Mouse (Mus musculus) right cerebral cortex, postnatal 14 days (tissue): Measurements from ENCODE around the gene Pam.

Experiments used
- DNase-seq: peaks from one replicate; pipeline ENCODE4 v3.0.0; 2022

The Pam gene

DNA sequence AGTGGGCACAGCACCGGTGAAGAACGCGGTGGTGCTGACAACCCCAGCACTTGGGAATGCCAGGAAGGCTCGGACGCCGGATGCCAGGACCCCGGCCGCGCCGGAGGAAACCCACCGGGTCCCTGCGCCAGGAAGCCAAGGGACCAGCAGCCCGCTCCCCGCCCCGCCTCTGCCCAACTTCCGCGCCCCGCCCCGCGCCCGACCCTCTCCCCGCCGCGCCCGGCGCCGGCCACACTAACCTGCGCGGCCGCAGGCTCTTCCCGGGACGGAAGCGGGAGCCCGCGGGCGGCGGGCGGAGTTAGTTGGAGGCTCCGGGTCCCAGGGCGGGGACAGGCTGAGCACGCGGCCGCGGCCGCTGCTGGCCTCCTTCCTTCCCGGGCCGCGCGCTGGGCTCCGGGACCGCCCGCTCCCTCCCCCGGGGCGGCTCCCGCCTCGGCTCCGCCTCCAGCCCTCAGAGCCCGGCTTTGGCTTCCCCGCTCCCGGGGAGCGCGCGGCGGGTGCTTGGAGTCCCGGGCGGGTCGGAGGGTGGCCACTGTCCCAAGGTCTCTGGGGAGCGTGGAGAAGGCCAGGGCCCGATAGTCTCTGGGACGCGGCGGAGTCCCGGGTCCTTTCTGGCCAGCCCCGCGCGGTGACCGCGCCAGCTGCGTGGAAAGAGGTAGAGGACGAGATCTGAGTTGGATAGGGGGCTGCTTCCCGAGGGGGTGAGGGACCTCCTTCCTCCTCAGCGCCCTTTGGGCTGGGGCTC, at the start of gene Pam:
TSS of gene Pam (minus strand) at position 401 of the 745 bp plus-strand sequence.
- DNase-seq: peak; percentile 74

- DNase-seq: no peak
Measured at GRCm38 (mm10) chr1:98144845-98145244, 49.4 kb upstream of the Pam start.

DNA sequence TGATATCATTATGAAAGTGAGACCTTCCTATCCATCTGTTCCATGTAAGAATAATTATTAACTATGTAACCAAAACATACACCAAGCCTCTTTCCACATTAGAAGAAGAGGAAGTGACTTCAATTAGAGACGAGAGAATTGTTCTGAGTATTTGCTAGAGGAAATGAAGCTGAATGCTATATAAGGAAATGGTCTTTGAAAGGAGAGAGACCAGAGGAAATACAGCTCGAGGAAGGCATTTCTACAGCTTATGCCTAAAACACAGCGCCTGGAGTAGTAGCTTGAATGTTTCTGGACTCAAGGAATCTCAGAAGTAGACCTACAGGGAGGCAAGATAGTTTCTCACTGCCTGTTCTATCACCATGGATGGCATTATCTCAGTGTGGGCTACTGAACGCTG, 35.8 kb upstream of the Pam start:
- no peak for DNase-seq

GRCm38 (mm10) chr1:98129561-98130347, 34.3 kb upstream of the Pam start:
- DNase-seq: no peak

GRCm38 (mm10) chr1:98129111-98129510, 33.7 kb upstream of the Pam start:
- no peak for DNase-seq

DNA sequence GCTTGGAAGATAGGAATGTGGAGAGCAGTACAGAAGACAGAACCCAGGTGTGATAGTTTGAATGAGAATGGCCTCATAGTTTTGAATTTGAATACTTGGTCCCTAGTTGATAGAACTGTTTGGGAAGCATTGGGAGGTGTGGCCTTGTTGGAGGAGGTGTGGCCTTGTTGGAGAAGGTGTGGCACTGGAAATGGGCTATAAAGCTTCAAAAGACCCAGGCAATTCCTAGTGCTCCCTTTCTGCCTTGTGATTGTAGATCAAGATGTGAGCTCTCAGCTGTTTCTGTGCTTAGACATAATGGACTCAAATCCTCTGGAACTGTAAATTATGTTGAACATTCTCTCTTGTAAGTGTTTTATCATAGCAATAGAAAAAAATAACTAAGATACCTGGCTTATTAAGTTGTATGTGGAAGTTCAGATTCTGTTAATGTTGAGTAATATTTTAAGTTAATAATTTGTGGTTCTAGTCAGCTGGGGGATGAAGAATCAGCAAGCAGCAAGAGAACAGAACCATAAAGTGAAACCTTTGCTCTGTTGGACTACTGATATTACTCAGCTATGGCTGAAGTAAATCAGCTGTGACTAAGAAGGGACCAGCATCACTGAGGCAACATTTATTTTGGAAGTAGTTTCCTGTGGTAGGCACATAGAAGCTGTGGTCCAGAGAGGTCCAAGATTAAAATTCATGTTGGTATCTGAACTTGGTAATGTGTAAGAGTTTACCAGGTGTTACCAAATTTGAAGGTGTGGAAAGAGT, 33.1 kb upstream of the Pam start:
- no peak for DNase-seq

DNA sequence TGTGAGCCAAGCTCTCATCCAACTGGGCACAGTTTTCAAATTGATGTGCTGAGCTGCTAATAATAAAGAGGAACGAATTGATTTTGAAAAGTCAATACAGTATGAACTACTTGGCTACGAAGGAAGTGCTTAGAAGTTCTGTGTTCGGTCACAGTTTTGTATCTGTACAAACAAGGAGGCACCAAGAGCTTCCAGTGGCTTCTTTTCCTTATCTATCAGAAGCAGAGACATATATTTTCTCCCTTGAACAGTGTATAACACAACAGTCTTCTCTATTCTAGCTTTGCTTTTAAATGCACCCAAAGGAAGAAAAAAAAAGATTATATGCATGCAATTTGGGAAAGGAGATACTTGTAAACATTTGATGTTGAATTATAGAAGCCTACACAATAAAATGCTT, 30.8 kb upstream of the Pam start:
- DNase-seq: no peak

GRCm38 (mm10) chr1:98124727-98125126, 29.3 kb upstream of the Pam start:
- no peak for DNase-seq

DNA sequence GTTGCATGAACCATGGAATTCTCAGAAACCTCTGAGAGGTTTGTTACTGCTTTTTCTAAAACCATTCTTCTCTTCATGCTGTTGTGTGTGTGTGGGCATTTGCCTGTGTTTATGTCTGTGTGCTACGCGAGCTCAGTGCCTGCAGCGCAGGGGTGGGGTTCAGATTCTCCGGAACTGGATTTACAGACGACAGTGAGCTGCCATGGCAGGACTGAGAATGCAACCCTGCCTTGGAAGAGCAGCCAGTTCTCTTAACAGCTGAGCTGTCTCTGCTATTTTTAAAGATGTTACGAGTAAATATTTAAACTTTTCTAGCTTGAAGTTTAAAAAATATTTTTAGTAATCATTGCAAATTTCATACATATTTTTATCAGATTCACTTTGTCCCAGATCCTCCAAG, 24.1 kb upstream of the Pam start:
- no peak for DNase-seq

DNA sequence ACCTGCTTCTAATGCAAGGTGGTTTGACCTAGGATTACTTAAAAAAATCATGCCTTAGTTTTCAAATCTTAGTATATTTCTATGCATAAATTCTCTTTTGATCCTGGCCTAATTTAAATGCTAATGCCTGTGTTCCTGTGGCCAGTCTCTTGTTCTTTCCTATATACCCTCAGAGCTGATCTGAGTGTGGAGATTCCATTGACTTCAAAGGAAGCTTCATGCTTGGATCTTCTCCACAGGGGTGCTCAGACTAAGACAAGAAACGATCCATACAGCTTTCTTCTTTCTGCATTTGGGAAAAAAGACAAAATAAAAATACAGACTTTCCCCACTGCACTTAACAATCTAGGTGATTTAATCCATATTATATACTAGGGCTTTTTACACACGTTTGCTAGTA, 12.2 kb upstream of the Pam start:
- no peak for DNase-seq

GRCm38 (mm10) chr1:98099441-98099840, 4.0 kb upstream of the Pam start:
- DNase-seq: no peak

- no peak for DNase-seq
Measured at GRCm38 (mm10) chr1:98097957-98098729, 2.7 kb upstream of the Pam start.

DNA sequence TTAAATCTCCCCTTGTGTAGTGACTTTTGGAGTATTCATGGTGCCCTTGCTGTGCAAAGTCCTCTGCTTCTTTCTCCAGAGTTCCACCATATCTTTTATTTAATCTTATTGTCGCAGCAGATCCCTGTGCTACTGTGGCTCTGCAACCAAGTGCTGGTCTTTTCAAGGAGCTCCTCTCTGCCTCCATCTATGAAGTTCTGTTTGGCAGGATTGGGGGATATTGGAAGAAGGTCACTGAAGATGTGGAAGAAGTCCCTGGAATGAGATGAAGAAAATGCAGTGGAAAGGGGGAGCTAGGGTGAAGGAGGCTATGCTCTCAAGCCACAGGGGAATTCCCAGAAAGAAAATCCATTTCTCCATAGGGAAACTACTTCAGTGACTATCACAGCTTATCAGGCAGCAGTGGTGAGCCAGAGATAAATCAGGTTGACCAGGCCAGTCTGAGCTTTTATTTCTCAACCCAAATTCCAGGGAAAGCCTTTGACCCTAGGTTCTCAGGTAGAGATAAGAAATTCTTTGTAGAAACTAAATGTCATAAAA, 1.0 kb upstream of the Pam start:
- no peak for DNase-seq

DNA sequence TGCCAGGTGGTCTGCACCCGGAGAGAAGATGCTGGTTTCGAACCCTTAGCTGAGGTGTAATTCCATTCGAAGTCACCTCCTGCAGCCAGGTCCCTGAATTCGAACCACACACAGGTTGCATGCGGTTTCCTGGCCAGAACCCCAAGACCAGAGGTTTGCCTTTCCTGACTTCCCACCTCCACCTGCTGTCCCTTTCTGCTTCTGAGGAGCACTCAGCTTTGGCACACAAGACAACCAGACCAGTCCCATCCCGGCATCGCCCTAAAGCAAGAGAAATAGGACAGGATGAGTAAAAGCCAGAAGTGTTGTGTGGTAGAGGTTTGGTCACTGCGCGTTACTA, 515 bp upstream of the Pam start:
- DNase-seq: no peak

DNA sequence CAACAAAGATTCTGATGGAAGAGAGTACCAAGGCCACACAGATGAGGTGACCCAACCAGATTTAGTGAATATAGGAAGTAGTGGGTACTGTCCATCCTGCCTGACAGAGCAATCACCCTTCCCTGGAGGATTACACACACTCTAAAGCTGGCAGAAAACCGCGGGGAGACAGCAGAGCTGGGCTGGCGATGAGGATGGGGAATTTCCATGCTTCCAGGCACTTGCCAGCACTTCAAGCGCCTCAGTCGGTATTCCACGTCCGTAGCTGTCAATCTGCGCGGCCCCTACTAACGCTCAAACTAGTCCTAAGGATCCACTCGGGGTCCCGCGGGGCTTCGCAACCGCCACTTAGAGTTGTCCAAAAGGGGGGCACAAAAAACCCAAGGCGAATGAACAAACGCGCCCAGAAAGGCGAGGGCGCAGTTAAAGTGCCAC, 618 bp downstream of the Pam start:
- peak; percentile 31 for DNase-seq

DNA sequence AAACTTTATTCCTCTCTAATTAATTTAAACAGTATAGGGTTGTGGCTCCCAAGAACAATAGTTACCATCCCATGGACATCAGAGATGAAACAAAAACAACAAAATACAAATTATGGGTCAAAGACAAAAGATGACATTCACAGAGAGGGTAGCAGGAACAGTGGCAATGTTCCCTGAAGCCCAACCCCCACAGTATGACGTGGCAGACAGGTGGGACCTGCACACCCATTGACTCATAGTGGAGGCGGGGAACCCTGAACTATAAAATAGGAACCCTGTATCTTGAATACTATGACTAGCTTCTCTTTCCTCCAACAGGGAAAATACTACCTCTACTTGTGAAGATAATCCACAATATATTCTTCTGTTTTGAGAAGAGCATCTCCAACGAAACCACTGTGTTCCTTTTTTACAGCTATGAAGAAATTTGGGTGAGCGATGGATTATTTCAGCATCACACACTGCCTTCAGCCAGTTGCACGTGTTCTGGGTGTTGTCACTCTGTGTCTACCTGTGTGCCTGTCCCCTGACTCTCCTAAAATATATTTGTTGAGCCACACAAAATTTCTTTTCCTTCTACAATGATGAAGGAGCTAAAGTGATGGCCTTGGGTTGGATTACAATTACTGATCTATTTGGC, 6.0 kb downstream of the Pam start:
- no peak for DNase-seq

GRCm38 (mm10) chr1:98086456-98086855, 9.0 kb downstream of the Pam start:
- no peak for DNase-seq

- no peak for DNase-seq
Measured at GRCm38 (mm10) chr1:98084596-98085274, 10.7 kb downstream of the Pam start.

DNA sequence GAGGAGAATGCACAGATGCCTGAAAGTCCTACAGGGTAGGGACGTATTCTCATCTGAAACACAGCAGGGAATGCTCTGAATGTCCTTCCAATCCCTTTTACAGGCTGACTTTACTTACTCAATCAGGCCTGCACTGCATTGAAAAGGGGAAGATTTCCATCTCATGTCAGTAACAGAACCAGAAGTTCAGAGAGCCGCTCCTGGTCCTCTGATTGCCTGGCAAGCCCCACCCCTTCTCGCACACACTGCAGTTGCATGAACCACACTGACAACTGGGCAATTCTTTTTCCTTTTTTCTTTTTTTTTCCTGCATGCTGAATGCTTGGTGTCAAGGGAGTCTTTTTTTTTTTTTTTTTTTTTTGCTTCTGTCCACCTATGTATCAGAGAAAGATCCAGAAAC, 11.9 kb downstream of the Pam start:
- DNase-seq: no peak

DNA sequence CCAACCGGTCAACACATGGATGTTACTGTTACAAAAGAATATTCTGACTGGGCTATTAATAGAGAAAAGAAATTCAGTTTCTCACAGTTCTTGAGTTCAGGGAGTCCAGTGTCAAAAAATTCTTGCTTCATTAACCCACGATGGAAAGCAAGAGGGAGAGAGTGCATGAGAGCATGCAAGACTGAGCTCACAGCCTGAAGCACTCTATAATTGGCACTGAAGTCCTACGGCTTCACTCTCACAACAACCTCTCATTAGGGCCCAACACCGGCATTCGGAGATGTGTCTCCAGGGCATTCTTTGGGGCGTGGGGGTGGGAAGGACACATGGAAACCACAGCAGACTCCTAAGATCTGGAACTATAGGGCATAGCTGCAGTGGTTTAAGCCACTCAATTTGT, 12.5 kb downstream of the Pam start:
- no peak for DNase-seq

DNA sequence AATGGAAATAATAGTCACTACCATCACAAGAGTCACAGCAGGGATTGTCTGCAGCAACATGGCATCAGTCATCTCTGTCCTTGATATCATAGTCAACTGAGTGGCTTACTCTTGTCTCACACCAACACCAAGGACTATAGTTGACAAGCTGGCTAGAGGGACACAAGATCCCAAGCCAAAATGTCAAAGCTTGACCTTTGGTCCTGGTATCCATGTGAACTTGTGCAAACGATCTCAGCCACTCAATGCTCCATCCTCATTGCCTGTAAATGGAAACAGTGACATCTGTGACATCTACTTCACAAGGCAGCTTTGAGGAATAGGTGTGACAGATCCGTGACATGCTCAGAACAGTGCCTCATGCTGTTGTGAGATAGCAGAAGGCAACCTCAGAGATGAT, 15.0 kb downstream of the Pam start:
- DNase-seq: no peak

GRCm38 (mm10) chr1:98079640-98080039, 15.8 kb downstream of the Pam start:
- no peak for DNase-seq
